Mouse (Mus musculus): ENCODE measurements at regions not wholly inside any gene's neighbourhood (a gene's known extent, or its start where the extent isn't known, plus 50 kb on each side); places are given as distances from the start of the nearest gene placed in this dataset.
"Not testable (repeated sequence)": the region's sequence is repeated elsewhere in the genome, so short reads cannot be mapped to it uniquely, and the experiment has no call there.

DNA sequence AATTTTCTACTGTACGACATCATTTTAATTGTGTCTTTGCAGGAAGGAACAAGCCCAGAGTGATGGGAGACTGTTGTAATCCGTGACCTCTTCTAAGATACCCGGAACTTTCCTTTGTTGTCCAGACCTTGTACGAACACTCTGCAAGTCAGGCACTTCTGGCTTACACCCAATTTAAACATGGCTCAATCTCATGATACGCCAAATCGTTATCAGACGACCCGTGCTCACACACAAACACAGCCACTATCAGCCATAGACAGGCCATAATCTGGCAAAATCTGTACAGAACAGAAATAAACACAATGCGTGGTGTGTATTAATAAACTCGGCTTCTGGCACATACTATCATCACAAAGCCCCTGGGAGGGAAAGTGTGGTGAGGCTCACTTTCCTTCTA, 190.2 kb upstream of the Gm37988 start:
- no peaks in the 10 kb centered on the region for H3K4me1 ChIP-seq
- no peak for ATAC-seq (ENCODE audit: insufficient read depth, low FRiP score, low read depth)
- H3K4me3 ChIP-seq (replicated peaks), result no peak overlapping the region
- no peak overlapping the region for H3K27ac ChIP-seq
- no peaks in the 10 kb centered on the region for H3K9me3 ChIP-seq
- no peak overlapping the region for H3K9ac ChIP-seq
- 53% methylated on average over 10 of the region's 10 CpGs for WGBS
- H3K27me3 ChIP-seq (replicated peaks), result no peaks in the 10 kb centered on the region
- H3K4me2 ChIP-seq, result no peak overlapping the region
- H3K36me3 ChIP-seq, result no peaks in the 10 kb centered on the region

DNA sequence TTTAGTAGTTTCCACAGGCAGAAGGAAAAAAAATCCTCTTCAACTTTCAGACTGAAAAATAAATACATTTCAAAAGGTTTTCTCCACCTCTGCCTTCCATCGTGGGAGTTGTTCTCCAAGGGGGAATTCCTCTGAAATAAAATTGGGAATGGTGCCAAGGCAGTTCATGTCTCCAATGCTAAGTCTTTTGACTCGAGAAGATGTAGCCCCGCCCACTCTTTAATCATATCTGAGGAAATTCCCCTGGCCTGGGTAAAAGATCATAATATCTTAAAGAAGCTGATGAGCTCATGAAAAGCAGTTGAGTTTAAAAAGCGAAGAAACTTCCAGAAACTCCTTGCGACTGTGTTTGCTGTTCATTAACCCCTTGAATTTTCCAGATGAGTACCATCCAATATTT, 185.3 kb upstream of the Gm37988 start:
- Histone ChIP-seq H3K4me1 (no peaks in the 10 kb centered on the region), H3K4me2 (no peak overlapping the region), H3K4me3 (replicated peaks) (no peak overlapping the region), H3K27ac (no peak overlapping the region), H3K36me3 (no peaks in the 10 kb centered on the region), H3K9me3 (no peaks in the 10 kb centered on the region), H3K9ac (no peak overlapping the region), H3K27me3 (replicated peaks) (no peaks in the 10 kb centered on the region)
- 38% methylated on average over 5 of the region's 5 CpGs for WGBS
- no peak for ATAC-seq (ENCODE audit: insufficient read depth, low FRiP score, low read depth)

GRCm38 (mm10) chr1:4623268-4623667, 184.4 kb upstream of the Gm37988 start:
- Histone ChIP-seq H3K27ac (peak overlapping the region; percentile 10; the same call in 1 of the 2 replicates), H3K27me3 (replicated peaks) (no peaks in the 10 kb centered on the region), H3K4me1 (no peaks in the 10 kb centered on the region), H3K9me3 (no peaks in the 10 kb centered on the region), H3K36me3 (no peaks in the 10 kb centered on the region), H3K4me2 (no peak overlapping the region), H3K9ac (no peak overlapping the region), H3K4me3 (replicated peaks) (no peak overlapping the region)
- WGBS, result 48% methylated on average over 2 of the region's 2 CpGs
- no peak for ATAC-seq (ENCODE audit: insufficient read depth, low FRiP score, low read depth)

DNA sequence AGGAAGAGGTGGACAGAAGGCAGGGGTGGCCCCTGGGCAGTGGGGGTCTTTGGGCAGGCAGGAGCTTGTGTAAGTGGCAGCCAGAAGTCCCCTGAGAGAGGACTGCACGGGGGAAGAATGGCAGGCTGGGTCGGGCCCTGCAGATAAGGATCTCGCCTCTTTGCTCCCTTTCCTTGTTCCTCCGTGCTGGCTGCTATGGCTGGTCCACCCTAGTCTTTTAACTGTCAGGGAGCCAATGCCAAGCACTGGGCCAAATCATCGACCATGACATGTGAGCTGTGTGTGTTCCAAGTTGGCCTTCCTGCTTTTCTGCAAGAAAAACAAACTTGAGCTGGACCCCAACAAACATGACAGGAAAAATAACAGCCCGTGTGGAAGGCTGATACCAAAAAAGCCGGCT, 153.8 kb upstream of the Gm37988 start:
- Histone ChIP-seq H3K4me2 (no peak overlapping the region), H3K27ac (no peak overlapping the region)
- no peak for ATAC-seq (ENCODE audit: insufficient read depth, low FRiP score, low read depth)

DNA sequence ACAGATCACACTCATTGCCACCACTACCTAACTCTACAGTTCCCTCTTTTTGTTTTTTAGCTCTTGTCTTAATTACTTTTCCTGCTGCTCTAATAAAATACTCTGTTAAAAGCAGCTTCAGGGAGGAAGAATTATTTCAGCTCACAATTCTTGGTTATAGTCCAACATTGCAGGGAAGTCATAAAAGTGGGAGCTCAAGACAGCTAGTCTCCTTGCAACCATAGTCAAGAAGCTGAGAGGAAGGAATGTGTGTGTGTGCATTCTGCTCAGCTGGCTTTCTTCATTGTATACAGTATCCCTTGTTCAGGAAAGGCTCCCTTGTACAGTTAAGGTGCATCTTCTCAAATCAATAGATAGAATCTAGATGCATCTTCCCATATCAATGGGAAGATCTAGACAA, 152.4 kb upstream of the Gm37988 start:
- Histone ChIP-seq H3K27me3 (replicated peaks) (no peaks in the 10 kb centered on the region), H3K9me3 (no peaks in the 10 kb centered on the region), H3K36me3 (no peaks in the 10 kb centered on the region), H3K27ac (no peak overlapping the region), H3K4me3 (replicated peaks) (no peak overlapping the region), H3K9ac (no peak overlapping the region), H3K4me2 (no peak overlapping the region), H3K4me1 (no peaks in the 10 kb centered on the region)
- no peak for ATAC-seq (ENCODE audit: insufficient read depth, low FRiP score, low read depth)

More for the DNA sequence above, 153.8 kb upstream of the Gm37988 start:
- no peaks in the 10 kb centered on the region for H3K4me1 ChIP-seq
- no peaks in the 10 kb centered on the region for H3K36me3 ChIP-seq
- H3K27me3 ChIP-seq (replicated peaks), result no peaks in the 10 kb centered on the region
- H3K9ac ChIP-seq, result no peak overlapping the region
- no peaks in the 10 kb centered on the region for H3K9me3 ChIP-seq
- 31% methylated on average over 7 of the region's 7 CpGs for WGBS
- H3K4me3 ChIP-seq (replicated peaks), result no peak overlapping the region

- Histone ChIP-seq H3K4me3 (replicated peaks) (no peak overlapping the region), H3K27ac (no peak overlapping the region), H3K9ac (no peak overlapping the region), H3K4me1 (no peaks in the 10 kb centered on the region), H3K9me3 (no peaks in the 10 kb centered on the region), H3K4me2 (no peak overlapping the region), H3K27me3 (replicated peaks) (no peaks in the 10 kb centered on the region), H3K36me3 (no peaks in the 10 kb centered on the region)
- WGBS, result 37% methylated on average over 5 of the region's 5 CpGs
- ATAC-seq (ENCODE audit: insufficient read depth, low FRiP score, low read depth), result no peak
Observed at GRCm38 (mm10) chr1:4656883-4657282, 150.8 kb upstream of the Gm37988 start.

DNA sequence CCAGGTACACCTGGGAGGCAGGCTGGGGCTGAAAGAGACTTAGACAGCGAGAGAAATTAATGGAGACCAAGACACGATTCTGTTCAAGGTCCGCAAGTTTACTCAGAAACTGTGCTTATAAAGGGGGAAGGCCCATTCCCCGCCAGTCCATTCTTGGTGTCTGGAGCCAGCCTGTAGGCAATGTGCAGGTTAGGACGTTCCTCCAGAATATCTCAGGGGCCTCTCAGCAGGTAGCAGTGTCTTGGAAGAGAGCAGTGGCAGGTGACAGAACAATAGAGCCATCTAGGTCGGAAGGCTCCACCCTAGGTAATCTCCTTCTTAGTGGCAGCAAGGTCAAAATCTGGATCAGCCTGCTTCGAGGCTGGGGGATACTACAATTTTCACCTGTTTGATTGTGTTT, 147.6 kb upstream of the Gm37988 start:
- WGBS, result 70% methylated on average over 7 of the region's 7 CpGs
- H3K27me3 ChIP-seq (replicated peaks); H3K36me3 ChIP-seq: not testable (repeated sequence)

DNA sequence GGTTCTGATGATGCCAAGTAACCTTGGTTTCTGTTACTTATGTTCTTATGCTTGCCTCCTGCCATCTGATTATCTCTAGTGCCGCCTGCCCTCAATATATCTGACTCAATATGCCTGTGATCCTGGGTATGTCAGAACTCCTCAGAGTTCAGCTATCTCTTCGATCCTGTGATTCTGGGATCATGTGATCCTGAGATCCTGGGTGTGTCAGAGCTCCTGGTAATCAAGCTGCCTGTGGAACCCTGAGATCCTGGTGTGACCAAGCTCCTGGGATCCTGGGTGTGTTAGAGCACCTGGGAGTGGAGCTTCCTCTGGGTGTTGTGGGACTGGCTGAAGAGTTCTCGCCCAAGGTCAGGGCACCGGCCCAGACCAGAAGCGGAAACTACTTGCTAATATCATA, 147.1 kb upstream of the Gm37988 start:
- not testable (repeated sequence) for H3K4me1 ChIP-seq; ATAC-seq (ENCODE audit: insufficient read depth, low FRiP score, low read depth)
- 88% methylated on average over 5 of the region's 5 CpGs for WGBS

More for the DNA sequence above, 147.6 kb upstream of the Gm37988 start:
- H3K4me3 ChIP-seq (replicated peaks); H3K9ac ChIP-seq; H3K4me1 ChIP-seq; H3K27ac ChIP-seq; ATAC-seq (ENCODE audit: insufficient read depth, low FRiP score, low read depth); H3K9me3 ChIP-seq; H3K4me2 ChIP-seq: not testable (repeated sequence)

GRCm38 (mm10) chr1:4661761-4662160, 145.9 kb upstream of the Gm37988 start:
- Histone ChIP-seq H3K36me3 (no peaks in the 10 kb centered on the region), H3K4me1 (no peaks in the 10 kb centered on the region), H3K27me3 (replicated peaks) (no peaks in the 10 kb centered on the region), H3K4me2 (no peak overlapping the region), H3K9me3 (no peaks in the 10 kb centered on the region), H3K9ac (no peak overlapping the region), H3K27ac (no peak overlapping the region), H3K4me3 (replicated peaks) (no peak overlapping the region)
- ATAC-seq (ENCODE audit: insufficient read depth, low FRiP score, low read depth), result no peak
- 82% methylated on average over 1 of the region's 1 CpGs for WGBS

More for the DNA sequence above, 147.1 kb upstream of the Gm37988 start:
- H3K9me3 ChIP-seq; H3K27ac ChIP-seq; H3K9ac ChIP-seq; H3K27me3 ChIP-seq (replicated peaks); H3K4me3 ChIP-seq (replicated peaks); H3K36me3 ChIP-seq; H3K4me2 ChIP-seq: not testable (repeated sequence)

DNA sequence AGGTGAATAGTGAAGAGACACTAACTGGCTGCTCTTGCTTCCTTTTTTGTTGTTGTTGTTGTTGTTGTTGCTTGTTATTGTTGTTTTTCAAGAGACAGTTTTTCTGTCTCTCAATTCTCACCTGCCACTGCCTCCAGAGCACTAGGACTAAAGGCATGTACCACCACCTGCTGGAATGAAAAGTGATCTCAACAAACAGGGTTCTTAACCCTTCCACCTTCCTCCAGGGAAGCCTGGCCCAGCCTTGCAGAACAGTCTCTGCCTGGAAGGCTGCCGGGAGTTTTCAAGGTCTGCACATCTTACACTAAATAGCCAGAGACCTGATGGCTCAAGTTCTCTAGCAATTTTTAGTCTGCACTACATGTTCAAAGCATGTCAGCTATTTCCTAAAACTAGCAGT, 138.0 kb upstream of the Gm37988 start:
- Histone ChIP-seq H3K9me3 (no peaks in the 10 kb centered on the region), H3K9ac (no peak overlapping the region), H3K4me1 (no peaks in the 10 kb centered on the region), H3K4me2 (no peak overlapping the region), H3K27ac (no peak overlapping the region), H3K36me3 (no peaks in the 10 kb centered on the region), H3K27me3 (replicated peaks) (no peaks in the 10 kb centered on the region), H3K4me3 (replicated peaks) (no peak overlapping the region)
- WGBS, result 42% methylated on average over 1 of the region's 1 CpGs
- ATAC-seq (ENCODE audit: insufficient read depth, low FRiP score, low read depth), result no peak

DNA sequence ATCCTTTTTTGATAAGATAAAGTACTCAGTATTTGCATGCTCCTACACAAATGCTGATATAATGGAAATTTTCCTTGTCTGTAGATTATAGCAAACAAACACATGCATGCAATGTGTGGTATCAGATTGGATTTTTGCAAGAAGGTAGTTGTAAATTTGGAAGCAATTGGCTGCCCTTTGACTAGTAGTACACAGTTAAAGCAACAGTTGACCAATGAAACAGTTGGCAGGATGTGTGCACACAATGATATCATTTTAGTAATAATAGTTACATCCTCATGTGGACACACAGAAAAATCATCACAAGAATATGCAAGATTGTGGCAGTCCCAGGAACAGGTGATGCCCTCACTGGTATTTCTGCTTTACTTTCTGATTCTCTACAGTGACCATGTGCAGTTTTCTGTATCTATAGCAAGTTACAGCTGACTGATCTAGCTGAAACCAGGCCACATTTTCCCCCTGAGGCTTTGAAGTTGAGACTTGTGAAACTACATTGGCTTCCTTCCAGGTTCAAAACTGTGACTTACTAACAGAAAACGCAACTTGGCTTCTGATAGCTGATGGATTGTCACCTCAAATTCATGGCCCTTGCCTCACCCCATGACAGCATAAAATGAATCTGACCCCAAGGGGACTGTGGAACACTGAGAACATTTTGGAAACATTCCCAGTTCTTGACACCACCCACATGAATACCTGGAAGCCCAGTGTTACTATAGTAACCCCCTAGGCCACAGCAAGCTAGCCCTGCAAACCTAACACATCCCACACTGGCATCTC, 136.3 kb upstream of the Gm37988 start:
- no peaks in the 10 kb centered on the region for H3K9me3 ChIP-seq
- no peak overlapping the region for H3K27ac ChIP-seq
- no peak overlapping the region for H3K9ac ChIP-seq
- peak; percentile 7; the same call in 1 of the 2 replicates for ATAC-seq (ENCODE audit: insufficient read depth, low FRiP score, low read depth)
- no peaks in the 10 kb centered on the region for H3K27me3 ChIP-seq (replicated peaks)
- no peak overlapping the region for H3K4me2 ChIP-seq
- 13% methylated on average over 1 of the region's 1 CpGs for WGBS
- H3K4me1 ChIP-seq, result no peaks in the 10 kb centered on the region
- H3K36me3 ChIP-seq, result no peaks in the 10 kb centered on the region
- no peak overlapping the region for H3K4me3 ChIP-seq (replicated peaks)

GRCm38 (mm10) chr1:4672344-4672743, 135.3 kb upstream of the Gm37988 start:
- Histone ChIP-seq H3K4me2 (no peak overlapping the region), H3K4me1 (no peaks in the 10 kb centered on the region), H3K27ac (no peak overlapping the region), H3K9ac (no peak overlapping the region), H3K36me3 (no peaks in the 10 kb centered on the region), H3K27me3 (replicated peaks) (no peaks in the 10 kb centered on the region), H3K9me3 (no peaks in the 10 kb centered on the region), H3K4me3 (replicated peaks) (no peak overlapping the region)
- 8% methylated on average over 4 of the region's 4 CpGs for WGBS
- ATAC-seq (ENCODE audit: insufficient read depth, low FRiP score, low read depth), result no peak

- H3K27ac ChIP-seq, result no peak overlapping the region
- 88% methylated on average over 9 of the region's 9 CpGs for WGBS
- H3K9ac ChIP-seq, result no peak overlapping the region
- no peak overlapping the region for H3K4me2 ChIP-seq
- H3K4me3 ChIP-seq (replicated peaks), result no peak overlapping the region
- H3K27me3 ChIP-seq (replicated peaks), result no peaks in the 10 kb centered on the region
- no peaks in the 10 kb centered on the region for H3K4me1 ChIP-seq
- ATAC-seq (ENCODE audit: insufficient read depth, low FRiP score, low read depth), result no peak
- H3K36me3 ChIP-seq, result no peaks in the 10 kb centered on the region
- H3K9me3 ChIP-seq, result no peaks in the 10 kb centered on the region
Observed at GRCm38 (mm10) chr1:4687605-4688004, 120.1 kb upstream of the Gm37988 start.

All from stomach, embryonic 15.5 days (tissue).